Mouse (Mus musculus) forebrain, postnatal 0 days (tissue): ENCODE results near the gene Ncapg2. TPM values are rescaled to one million over a fixed set of nuclear protein-coding genes. Genes with fewer than 3 reads are reported as not detected.

ENCODE experiments used
- ATAC-seq: fragments of 200-750 bp; cut with Nextera tagmentation; 2 replicates; pipeline ENCODE4 v1.8.0; 2017; ENCODE audit warnings: mild to moderate bottlenecking, moderate library complexity
- DNase-seq: peaks from one replicate; pipeline ENCODE4 v3.0.0-alpha.2; 2015
- H3K27ac ChIP-seq: fragments of 300-500 bp; sonication (generic); 2 replicates; pipeline ENCODE4 v1.5.1; 2014; ENCODE audit warnings: low read depth, mild to moderate bottlenecking, antibody characterized with exemption, low read length, moderate library complexity, mixed read lengths
- H3K27me3 ChIP-seq: fragments of 300-500 bp; sonication (generic); 2 replicates; pipeline ENCODE4 v1.6.1; 2014; ENCODE audit warnings: mild to moderate bottlenecking, low read length, mixed read lengths; ENCODE audit not compliant: insufficient read depth
- H3K36me3 ChIP-seq: fragments of 300-500 bp; sonication (generic); 2 replicates; pipeline ENCODE4 v1.6.1; 2014; ENCODE audit warnings: mild to moderate bottlenecking, moderate library complexity; ENCODE audit not compliant: insufficient read depth
- H3K4me1 ChIP-seq: fragments of 300-500 bp; sonication (generic); 2 replicates; pipeline ENCODE4 v1.6.1; 2014; ENCODE audit warnings: antibody characterized with exemption; ENCODE audit not compliant: insufficient read depth
- H3K4me2 ChIP-seq: fragments of 300-500 bp; sonication (generic); 2 replicates; pipeline ENCODE4 v1.6.1; 2014; ENCODE audit warnings: low read depth, mild to moderate bottlenecking, moderate library complexity
- H3K4me3 ChIP-seq: fragments of 300-500 bp; sonication (generic); 2 replicates; pipeline ENCODE4 v1.5.1; 2014; ENCODE audit warnings: low read depth, low read length, mixed read lengths
- H3K9ac ChIP-seq: fragments of 300-500 bp; sonication (generic); 2 replicates; pipeline ENCODE4 v1.6.1; 2014; ENCODE audit warnings: mild to moderate bottlenecking
- H3K9me3 ChIP-seq: fragments of 300-500 bp; sonication (generic); 2 replicates; pipeline ENCODE4 v1.6.1; 2016; ENCODE audit warnings: low read length
- CTCF ChIP-seq: sonication (generic); IDR thresholded peaks from 2 replicates; pipeline ENCODE4 v1.5.1; 2016; ENCODE audit warnings: antibody characterized with exemption, control low read depth, low read depth
- WGBS: fragments of 180-500 bp; shearing (Covaris S2); extraction: QIAGEN DNeasy Blood & Tissue Kit; methylation state at CpG from one replicate; pipeline ENCODE4 v1.1.7; 2014; 5-methylcytosine and 5-hydroxymethylcytosine counted together
- polyA plus RNA-seq: library from polyadenylated mRNA; unstranded; fragments of >200 nt; fragmentation: Nextera tagmentation; extraction: Ambion mirVana; gene quantifications from 2 replicates; pipeline ENCODE4 v1.2.1, GENCODE M21; 2015
- total RNA-seq: library from RNA; depleted of rRNA; stranded (reverse); fragments of >200 nt; gene quantifications from 2 replicates; pipeline ENCODE4 v1.2.3, GENCODE M21; 2014; rRNA removed

The Ncapg2 gene
- total and polyA plus RNA-seq, 2 experiments from 2014 or later: 5.0 to 11.5 TPM

DNA sequence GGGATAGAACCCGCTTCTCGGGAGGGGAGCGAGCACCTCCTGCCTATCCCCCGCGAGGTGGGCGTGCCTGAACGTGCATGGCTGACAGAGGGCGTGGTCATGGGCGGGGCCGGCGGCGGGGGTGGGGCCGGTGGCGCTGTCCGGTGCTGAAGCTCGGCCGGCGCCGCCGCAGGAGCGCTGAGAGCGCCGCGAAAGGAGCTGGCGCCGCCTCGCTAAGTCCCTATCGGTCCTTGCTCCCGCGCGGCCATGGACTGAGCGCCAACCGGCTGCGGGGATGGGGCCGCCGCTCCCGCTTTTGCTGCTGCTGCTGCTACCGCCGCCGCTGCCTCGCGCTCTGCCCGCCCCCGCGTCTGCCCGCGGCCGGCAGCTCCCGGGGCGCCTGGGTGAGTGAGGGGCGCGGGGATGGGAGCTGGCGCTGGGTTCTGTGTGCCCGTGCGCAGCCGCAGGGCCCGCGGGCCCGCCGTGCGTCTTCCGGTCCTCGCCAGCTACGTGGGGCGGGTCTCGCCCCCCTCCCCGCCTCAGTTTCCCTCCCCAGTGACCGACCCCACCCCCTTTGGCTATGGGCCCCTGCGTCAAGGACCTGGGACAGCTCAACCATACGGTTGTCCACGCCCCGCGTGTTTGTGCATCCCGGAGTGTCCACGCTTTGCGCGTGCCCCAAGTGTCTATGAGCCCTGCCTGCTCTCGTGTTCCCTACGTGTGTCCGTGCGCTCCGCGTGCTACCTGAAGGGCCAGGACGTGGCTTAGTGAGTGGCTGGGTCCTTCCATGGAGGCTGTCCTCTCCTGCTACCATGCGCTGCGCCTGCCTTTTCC is 80.6 kb downstream of the Ncapg2 start, which contains the start of gene Ptprn2:
TSS of gene Ptprn2 (plus strand) at position 130 of the 813 bp plus-strand sequence.
- Histone ChIP-seq H3K27ac (peak within 1 kb of the TSS; percentile 92), H3K27me3 (no peaks in the 10 kb centered on the region), H3K9ac (peak within 1 kb of the TSS; percentile 81), H3K9me3 (no peaks in the 10 kb centered on the region), H3K36me3 (no peaks in the 10 kb centered on the region), H3K4me3 (peak within 1 kb of the TSS; percentile 66), H3K4me1 (peaks cover 16% of the 10 kb centered on the region; the same call in 1 of the 2 replicates), H3K4me2 (peak within 1 kb of the TSS; percentile 67)
- DNase-seq (peak; percentile 86), ATAC-seq (peak; percentile 88)
- WGBS: 3% methylated on average over 76 of the region's 86 CpGs
- no peak for TF ChIP-seq CTCF

DNA sequence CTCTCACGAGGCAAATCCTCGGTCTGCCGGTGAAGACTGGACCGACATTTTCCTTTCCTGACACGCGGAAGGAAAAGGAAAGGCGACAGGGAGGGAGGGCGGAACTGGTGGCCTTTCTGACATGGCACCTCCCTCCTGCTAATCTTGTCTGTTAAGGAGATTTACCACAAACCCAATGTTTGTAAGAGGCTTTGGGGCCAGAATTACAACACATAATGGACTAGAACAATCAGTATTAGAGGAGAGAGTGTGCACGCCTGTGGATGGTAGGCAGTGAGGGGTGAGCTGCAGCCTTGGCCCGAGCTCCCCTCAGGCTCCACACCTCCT is 81.2 kb downstream of the Ncapg2 start:
- Histone ChIP-seq H3K27ac (peak overlapping the region; percentile 92), H3K9ac (peak overlapping the region; percentile 81), H3K36me3 (no peaks in the 10 kb centered on the region), H3K9me3 (no peaks in the 10 kb centered on the region), H3K4me2 (peak overlapping the region; percentile 67), H3K27me3 (no peaks in the 10 kb centered on the region), H3K4me1 (peaks cover 16% of the 10 kb centered on the region; the same call in 1 of the 2 replicates), H3K4me3 (peak overlapping the region; percentile 66)
- DNase-seq (no peak), ATAC-seq (peak; percentile 9)
- WGBS: under 1% methylated on average over 10 of the region's 10 CpGs
- TF ChIP-seq CTCF: no peak

DNA sequence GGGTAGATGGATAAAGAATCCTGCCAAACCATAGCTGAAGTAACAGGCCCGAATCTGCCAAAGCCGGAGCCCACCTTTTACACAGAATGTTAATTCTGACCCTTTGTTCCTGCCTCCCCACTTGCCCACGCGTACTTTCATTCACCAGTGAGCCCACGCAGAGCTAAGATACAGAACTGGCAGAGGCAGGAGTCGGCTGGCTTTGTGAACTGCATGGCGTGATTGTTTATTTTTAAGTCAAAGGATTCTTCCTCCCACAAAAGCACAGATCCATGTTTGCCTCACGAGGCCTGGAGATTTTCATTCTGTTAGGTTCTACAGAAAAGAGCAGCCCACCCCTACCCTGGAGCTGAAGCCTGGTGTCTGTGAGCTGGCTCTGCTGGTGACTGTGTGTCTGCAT is 83.6 kb downstream of the Ncapg2 start:
- no peak for ATAC-seq
- no peaks in the 10 kb centered on the region for H3K9me3 ChIP-seq
- no peak for TF ChIP-seq CTCF
- DNase-seq: no peak
- 0 out of 2 replicates have a peak overlapping the region, but pooled peaks have one; percentile 2 for H3K27ac ChIP-seq
- no peak overlapping the region for H3K4me3 ChIP-seq
- H3K27me3 ChIP-seq: no peaks in the 10 kb centered on the region
- 56% methylated on average over 8 of the region's 8 CpGs for WGBS
- H3K4me2 ChIP-seq: 0 out of 2 replicates have a peak overlapping the region, but pooled peaks have one; percentile 5
- peaks cover 16% of the 10 kb centered on the region; the same call in 1 of the 2 replicates for H3K4me1 ChIP-seq
- H3K36me3 ChIP-seq: no peaks in the 10 kb centered on the region
- no peak overlapping the region for H3K9ac ChIP-seq

DNA sequence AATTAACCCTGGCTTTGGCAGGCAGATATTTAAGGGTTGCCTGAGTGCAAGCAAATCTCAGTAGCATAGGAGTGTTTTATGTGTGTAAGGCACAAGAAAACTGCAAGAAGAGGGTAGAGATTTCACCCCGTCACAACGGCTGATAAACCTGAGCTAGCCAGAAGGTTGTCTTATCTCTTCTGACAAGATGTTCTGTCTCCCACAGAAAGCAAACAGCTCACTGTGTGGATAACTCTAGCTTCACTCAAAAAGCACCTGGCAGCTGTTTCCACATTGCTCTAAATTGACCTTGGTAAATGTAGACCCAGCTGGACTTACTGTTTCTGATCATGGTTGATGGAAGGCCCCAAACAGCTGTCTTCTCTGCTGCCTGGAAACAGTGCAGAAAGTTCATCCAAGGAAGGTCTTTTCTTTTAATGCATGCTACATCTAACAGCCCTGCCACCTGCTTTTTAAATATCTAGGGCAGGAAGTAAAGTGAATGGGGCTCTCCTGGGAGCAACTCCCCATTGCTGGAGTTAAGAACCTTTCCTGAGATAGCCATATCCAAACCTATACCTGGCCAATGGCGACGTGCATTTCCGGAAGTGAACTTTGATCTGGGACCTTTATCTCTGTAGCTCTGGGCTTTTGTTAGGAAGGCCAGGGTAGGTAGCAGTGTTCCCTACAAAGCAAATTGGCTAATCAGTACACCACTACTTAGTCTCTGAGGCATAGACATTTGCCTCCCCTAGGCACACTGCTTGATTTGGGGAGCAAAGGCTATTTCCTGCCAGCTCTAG is 85.6 kb downstream of the Ncapg2 start:
- 88% methylated on average over 5 of the region's 5 CpGs for WGBS
- H3K27me3 ChIP-seq: no peaks in the 10 kb centered on the region
- TF ChIP-seq CTCF: no peak
- 0 out of 2 replicates have a peak, but pooled peaks cover 7% of the 10 kb centered on the region for H3K4me1 ChIP-seq
- no peaks in the 10 kb centered on the region for H3K36me3 ChIP-seq
- H3K9ac ChIP-seq: no peak overlapping the region
- H3K4me3 ChIP-seq: no peak overlapping the region
- no peak overlapping the region for H3K27ac ChIP-seq
- no peaks in the 10 kb centered on the region for H3K9me3 ChIP-seq
- DNase-seq (no peak), ATAC-seq (no peak)
- no peak overlapping the region for H3K4me2 ChIP-seq

DNA sequence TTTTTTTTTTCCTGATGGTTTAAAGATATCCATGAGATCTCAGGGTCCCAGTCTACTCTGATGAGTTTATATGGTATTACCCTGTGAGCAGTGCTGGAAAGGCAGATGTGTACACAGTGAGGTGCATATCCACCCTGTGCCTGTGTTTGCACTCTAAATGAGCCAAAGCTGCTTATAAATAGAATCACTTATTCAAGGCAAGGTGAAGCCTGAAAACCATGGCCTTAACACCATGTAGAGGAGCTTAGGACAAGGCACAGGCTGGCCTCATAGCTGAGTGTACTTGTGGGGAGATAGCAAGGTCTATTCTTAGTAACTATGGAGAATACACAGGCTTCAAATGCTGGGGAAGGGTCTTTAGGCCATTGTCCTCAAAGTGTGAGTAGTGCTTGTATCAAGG is 93.5 kb downstream of the Ncapg2 start:
- Histone ChIP-seq H3K27ac (no peak overlapping the region), H3K36me3 (no peaks in the 10 kb centered on the region), H3K4me1 (no peaks in the 10 kb centered on the region), H3K9me3 (no peaks in the 10 kb centered on the region), H3K9ac (no peak overlapping the region), H3K27me3 (no peaks in the 10 kb centered on the region), H3K4me2 (no peak overlapping the region), H3K4me3 (no peak overlapping the region)
- ATAC-seq (no peak), DNase-seq (no peak)
- no peak for TF ChIP-seq CTCF

DNA sequence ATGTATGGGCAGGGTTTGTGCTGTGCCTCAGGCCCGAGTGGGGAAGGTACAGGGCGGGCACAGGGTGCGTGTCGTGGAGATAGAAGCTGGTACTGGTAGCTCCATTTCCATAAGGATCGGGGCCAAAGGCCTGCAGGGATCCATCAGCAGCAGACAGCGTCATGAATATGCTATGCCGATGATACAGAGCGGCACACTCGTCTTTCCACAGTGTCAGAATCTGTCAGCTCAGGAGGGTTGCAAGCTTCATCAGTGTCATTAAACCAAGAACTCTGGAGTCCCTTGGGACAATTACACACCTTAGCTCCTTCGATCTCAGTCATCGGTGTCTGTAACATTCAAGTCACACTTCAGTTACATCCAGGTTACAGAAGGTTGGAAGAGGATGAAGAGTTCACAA is 95.5 kb downstream of the Ncapg2 start:
- Histone ChIP-seq H3K36me3 (no peaks in the 10 kb centered on the region), H3K27me3 (no peaks in the 10 kb centered on the region), H3K9ac (no peak overlapping the region), H3K4me1 (no peaks in the 10 kb centered on the region), H3K4me2 (no peak overlapping the region), H3K9me3 (no peaks in the 10 kb centered on the region), H3K27ac (no peak overlapping the region), H3K4me3 (no peak overlapping the region)
- DNase-seq (no peak), ATAC-seq (peak; percentile 59; the same call in 1 of the 2 replicates)
- WGBS: 89% methylated on average over 11 of the region's 11 CpGs
- no peak for TF ChIP-seq CTCF

DNA sequence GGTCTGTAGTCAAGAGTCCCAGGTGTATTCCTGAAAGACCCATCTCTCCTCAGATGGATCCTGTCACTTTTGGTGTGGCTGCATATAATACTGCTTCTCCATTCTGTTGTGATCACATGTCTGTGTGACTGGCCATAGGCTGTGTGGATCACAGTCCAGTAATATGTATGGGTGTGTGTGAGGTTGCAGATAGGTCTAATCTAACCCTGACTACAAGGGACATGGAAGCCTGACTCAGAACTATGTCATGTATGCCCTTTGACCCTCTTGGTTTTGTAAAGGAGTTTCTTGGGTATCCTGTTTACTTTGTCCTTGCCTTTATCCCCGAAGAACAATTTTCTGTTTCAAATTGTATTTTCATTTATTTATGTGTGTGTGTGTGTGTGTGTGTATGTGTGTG is 107.3 kb downstream of the Ncapg2 start:
- ATAC-seq (no peak), DNase-seq (no peak)
- no peak overlapping the region for H3K27ac ChIP-seq
- H3K9me3 ChIP-seq: no peaks in the 10 kb centered on the region
- H3K4me1 ChIP-seq: no peaks in the 10 kb centered on the region
- H3K9ac ChIP-seq: no peak overlapping the region
- H3K36me3 ChIP-seq: no peaks in the 10 kb centered on the region
- WGBS: 91% methylated on average over 1 of the region's 1 CpGs
- no peak overlapping the region for H3K4me2 ChIP-seq
- no peaks in the 10 kb centered on the region for H3K27me3 ChIP-seq
- H3K4me3 ChIP-seq: no peak overlapping the region
- TF ChIP-seq CTCF: no peak

Other genes starting within 250 kb of the Ncapg2 start
- gene Wdr60, start 142.4 kb upstream of the Ncapg2 start, total RNA-seq: 9.2 and 14.5 TPM in 2 replicates
- 11.1 and 16.4 TPM in 2 replicates for gene Wdr60, start 142.4 kb upstream of the Ncapg2 start, polyA plus RNA-seq
- not detected in 2 replicates for gene Gm11027, start 130.0 kb upstream of the Ncapg2 start, total RNA-seq
- gene Gm11027, start 130.0 kb upstream of the Ncapg2 start, polyA plus RNA-seq: not detected in 2 replicates
- gene Esyt2, start 124.2 kb upstream of the Ncapg2 start, total RNA-seq: 45.9 and 49.7 TPM in 2 replicates
- gene Esyt2, start 124.2 kb upstream of the Ncapg2 start, polyA plus RNA-seq: 5.2 and 8.1 TPM in 2 replicates
- gene Ptprn2, start 80.3 kb downstream of the Ncapg2 start, total RNA-seq: 77.4 and 91.1 TPM in 2 replicates
- 14.6 and 15.9 TPM in 2 replicates for gene Ptprn2, start 80.3 kb downstream of the Ncapg2 start, polyA plus RNA-seq